Mouse (Mus musculus): ENCODE measurements around the gene Apom. TPM values are rescaled to one million over a fixed set of nuclear protein-coding genes. Genes with fewer than 3 reads are reported as not detected.

Gene Apom
- polyA plus RNA-seq, 1 experiment = 0.18 TPM

DNA sequence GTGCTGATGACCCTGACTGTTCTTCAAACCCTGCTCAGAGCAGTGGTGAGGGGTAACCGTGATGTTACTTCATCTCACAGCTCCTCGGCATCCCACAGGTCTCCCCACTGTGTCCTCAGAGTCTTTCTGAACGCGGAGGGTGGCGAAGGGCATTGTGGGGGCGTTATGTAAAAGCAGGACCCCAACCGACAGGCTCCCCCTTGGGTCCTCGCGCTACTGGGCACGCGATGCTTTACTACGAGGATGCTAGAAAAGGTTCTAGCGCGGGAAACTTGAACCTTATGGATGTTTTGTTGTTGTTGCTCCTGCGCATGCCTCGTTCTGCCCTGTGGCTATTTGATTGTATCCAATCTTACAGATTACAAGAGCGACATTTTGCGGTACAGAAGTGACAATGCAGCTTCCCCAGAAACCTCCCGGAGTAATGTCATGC lies 10.0 kb downstream of the Apom start, which contains the start of gene Csnk2b:
TSS of gene Csnk2b (minus strand) at position 183 of the 433 bp plus-strand sequence.
- WGBS = 1% methylated on average over 19 of the region's 19 CpGs
- Histone ChIP-seq H3K4me3 (ENCODE audit: extremely low read depth, insufficient read depth, insufficient read length) (peak within 1 kb of the TSS; percentile 99), H3K4me1 (ENCODE audit: control insufficient read depth, insufficient read depth, insufficient read length) (peaks cover 9% of the 10 kb centered on the region), H3K27me3 (ENCODE audit: control insufficient read depth, insufficient read depth, low read length) (no peaks in the 10 kb centered on the region), H3K36me3 (ENCODE audit: control insufficient read depth, insufficient read depth, low read length) (peaks cover 19% of the 10 kb centered on the region), H3K27ac (ENCODE audit: insufficient read depth, low read length) (peak within 1 kb of the TSS; percentile 79)
- no peak for DNase-seq (ENCODE audit: low read depth in 1 of 2, low spot score in 2 of 2)
- TF ChIP-seq CTCF (IDR thresholded peaks at IDR 0.05; ENCODE audit: extremely low read depth, insufficient read depth, insufficient read length, insufficient replicate concordance) = no peak
- no peak for TF ChIP-seq POLR2A (IDR thresholded peaks at IDR 0.05; ENCODE audit: low read depth, low read length)

DNA sequence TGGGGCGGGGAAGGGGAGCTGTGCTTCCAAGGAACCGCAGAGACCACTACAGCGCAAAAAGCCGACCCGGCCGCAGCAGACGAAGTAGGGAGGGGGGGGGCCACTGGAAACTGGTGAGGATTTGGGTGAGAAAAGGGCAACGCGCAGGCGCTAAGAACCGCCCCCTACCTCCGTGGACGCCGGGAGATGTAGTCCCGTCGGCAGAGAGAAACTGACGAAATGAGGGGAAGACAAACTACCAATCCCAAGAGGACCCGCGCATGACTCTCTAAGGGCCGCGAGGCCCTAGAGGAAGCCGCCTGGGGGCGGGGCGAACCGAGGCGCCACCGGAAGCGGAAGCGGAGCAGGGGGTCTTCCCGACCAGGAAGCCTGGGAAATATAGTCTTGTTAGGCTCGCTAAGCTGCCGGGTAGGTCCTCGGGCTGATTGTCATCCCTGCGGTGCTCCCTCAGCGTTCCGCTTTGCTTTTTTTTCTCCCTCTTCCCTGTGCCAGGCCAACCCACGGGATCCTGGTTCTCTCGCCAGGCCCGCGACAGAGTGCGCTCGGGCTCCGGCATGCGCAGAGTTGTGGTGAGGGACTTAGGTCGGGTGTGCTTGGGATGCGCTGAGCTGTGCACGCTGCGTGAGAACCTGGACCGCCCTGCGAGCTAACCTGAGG lies 10.6 kb downstream of the Apom start, which contains the start of gene Gpank1:
TSS of gene Gpank1 (plus strand) at position 313 of the 657 bp plus-strand sequence.
- H3K4me3 ChIP-seq (ENCODE audit: extremely low read depth, insufficient read depth, insufficient read length) = peak within 1 kb of the TSS; percentile 99
- peak; percentile 96 to 97 for DNase-seq (ENCODE audit: low read depth in 1 of 2, low spot score in 2 of 2)
- TF ChIP-seq CTCF (IDR thresholded peaks at IDR 0.05; ENCODE audit: extremely low read depth, insufficient read depth, insufficient read length, insufficient replicate concordance) (no peak), POLR2A (IDR thresholded peaks at IDR 0.05; ENCODE audit: low read depth, low read length) (peak; percentile 34; the same call in 1 of the 2 replicates)
- under 1% methylated on average over 49 of the region's 50 CpGs for WGBS
- peaks cover 21% of the 10 kb centered on the region for H3K36me3 ChIP-seq (ENCODE audit: control insufficient read depth, insufficient read depth, low read length)
- H3K27ac ChIP-seq (ENCODE audit: insufficient read depth, low read length) = peak within 1 kb of the TSS; percentile 79
- no peaks in the 10 kb centered on the region for H3K27me3 ChIP-seq (ENCODE audit: control insufficient read depth, insufficient read depth, low read length)
- H3K4me1 ChIP-seq (ENCODE audit: control insufficient read depth, insufficient read depth, insufficient read length) = peaks cover 8% of the 10 kb centered on the region

GRCm38 (mm10) chr17:35120745-35121142 lies 11.1 kb downstream of the Apom start:
- Histone ChIP-seq H3K4me3 (ENCODE audit: extremely low read depth, insufficient read depth, insufficient read length) (peak overlapping the region; percentile 99), H3K36me3 (ENCODE audit: control insufficient read depth, insufficient read depth, low read length) (peaks cover 23% of the 10 kb centered on the region), H3K27ac (ENCODE audit: insufficient read depth, low read length) (peak overlapping the region; percentile 76), H3K27me3 (ENCODE audit: control insufficient read depth, insufficient read depth, low read length) (no peaks in the 10 kb centered on the region), H3K4me1 (ENCODE audit: control insufficient read depth, insufficient read depth, insufficient read length) (peaks cover 8% of the 10 kb centered on the region)
- DNase-seq (ENCODE audit: low read depth in 1 of 2, low spot score in 2 of 2) = no peak
- TF ChIP-seq POLR2A (IDR thresholded peaks at IDR 0.05; ENCODE audit: low read depth, low read length) = no peak
- TF ChIP-seq CTCF (IDR thresholded peaks at IDR 0.05; ENCODE audit: extremely low read depth, insufficient read depth, insufficient read length, insufficient replicate concordance) = no peak
- under 1% methylated on average over 33 of the region's 33 CpGs for WGBS

DNA sequence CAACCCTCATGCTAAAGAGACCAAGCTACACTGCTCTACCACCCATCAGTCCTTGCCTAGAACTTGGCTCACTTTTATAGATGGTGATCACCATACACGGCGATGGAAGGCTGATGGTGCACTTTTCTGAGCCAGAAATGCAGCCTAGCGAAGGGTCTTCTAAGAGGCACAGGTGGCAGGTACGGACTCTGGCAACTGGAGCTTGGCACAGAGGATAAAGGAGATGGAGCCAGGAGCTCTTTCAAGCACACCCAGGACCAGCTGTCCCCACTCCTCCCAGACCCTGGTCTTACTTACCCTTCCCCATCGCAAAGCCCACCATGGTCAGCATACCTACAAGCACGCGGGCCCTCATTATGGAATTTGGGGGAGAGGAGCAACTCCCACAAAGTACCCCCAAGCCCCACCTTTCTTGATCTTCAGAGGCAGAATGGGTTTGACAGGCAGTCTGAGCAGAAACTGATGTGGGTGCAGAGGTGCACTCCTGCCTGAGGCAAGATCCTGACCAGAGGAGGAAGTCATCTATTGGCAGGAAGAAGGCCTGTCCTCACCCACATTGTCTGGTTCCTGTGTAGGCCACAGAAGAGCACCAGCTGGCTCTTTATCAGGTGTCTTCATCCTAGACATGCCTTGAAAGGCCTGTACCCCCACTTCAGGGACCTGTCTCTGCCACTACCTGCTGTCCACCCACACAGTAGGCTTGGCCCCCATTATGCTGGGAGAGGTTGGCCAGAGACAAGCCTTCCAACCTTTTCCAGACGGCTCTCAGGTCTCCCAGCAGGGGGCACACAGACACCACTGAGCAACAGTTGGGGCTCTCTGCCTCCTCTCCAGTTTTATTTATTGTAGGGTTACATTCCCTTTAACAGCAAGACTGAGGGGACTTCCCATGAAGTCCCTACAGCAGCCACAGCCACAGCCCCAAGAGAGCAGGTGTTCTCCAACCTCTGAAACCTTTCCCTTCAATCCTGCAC lies 16.5 kb downstream of the Apom start, which contains the start of gene Ly6g5b:
TSS of gene Ly6g5b (minus strand) at position 383 of the 974 bp plus-strand sequence.
- Histone ChIP-seq H3K27ac (ENCODE audit: insufficient read depth, low read length) (no peak within 1 kb of the TSS), H3K36me3 (ENCODE audit: control insufficient read depth, insufficient read depth, low read length) (peaks cover 18% of the 10 kb centered on the region), H3K4me1 (ENCODE audit: control insufficient read depth, insufficient read depth, insufficient read length) (peaks cover 2% of the 10 kb centered on the region; the same call in 1 of the 2 replicates), H3K27me3 (ENCODE audit: control insufficient read depth, insufficient read depth, low read length) (no peaks in the 10 kb centered on the region), H3K4me3 (ENCODE audit: extremely low read depth, insufficient read depth, insufficient read length) (no peak within 1 kb of the TSS)
- DNase-seq (ENCODE audit: low read depth in 1 of 2, low spot score in 2 of 2) = peak in 1 of 2 experiments; percentile 46
- WGBS = 76% methylated on average over 8 of the region's 8 CpGs
- TF ChIP-seq CTCF (IDR thresholded peaks at IDR 0.05; ENCODE audit: extremely low read depth, insufficient read depth, insufficient read length, insufficient replicate concordance) = peak; percentile 43; the same call in 1 of the 2 replicates
- no peak for TF ChIP-seq POLR2A (IDR thresholded peaks at IDR 0.05; ENCODE audit: low read depth, low read length)

DNA sequence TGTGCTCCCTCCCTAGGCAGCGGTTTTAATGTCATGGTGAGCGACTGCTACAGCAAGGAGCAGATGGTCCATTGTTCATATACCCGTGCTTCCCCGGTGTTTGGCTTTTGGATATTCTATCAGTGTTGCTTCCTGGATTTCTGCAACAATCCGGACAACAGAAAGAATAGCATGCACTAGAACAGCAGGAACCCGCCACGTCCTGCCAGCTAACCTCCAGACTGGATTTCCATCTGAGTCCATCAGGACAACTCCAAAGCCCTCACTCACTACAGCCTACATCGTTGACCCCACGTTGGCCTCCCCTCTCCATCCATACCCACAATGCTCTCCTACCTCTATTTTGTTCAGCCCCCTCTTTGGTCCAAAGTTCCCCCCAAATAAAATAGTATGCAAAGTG lies 20.1 kb downstream of the Apom start:
- TF ChIP-seq POLR2A (IDR thresholded peaks at IDR 0.05; ENCODE audit: low read depth, low read length) = no peak
- TF ChIP-seq CTCF (IDR thresholded peaks at IDR 0.05; ENCODE audit: extremely low read depth, insufficient read depth, insufficient read length, insufficient replicate concordance) = no peak
- Histone ChIP-seq H3K4me1 (ENCODE audit: control insufficient read depth, insufficient read depth, insufficient read length) (no peaks in the 10 kb centered on the region; the same call in 1 of the 2 replicates), H3K27me3 (ENCODE audit: control insufficient read depth, insufficient read depth, low read length) (no peaks in the 10 kb centered on the region), H3K4me3 (ENCODE audit: extremely low read depth, insufficient read depth, insufficient read length) (no peak overlapping the region), H3K36me3 (ENCODE audit: control insufficient read depth, insufficient read depth, low read length) (peaks cover 6% of the 10 kb centered on the region), H3K27ac (ENCODE audit: insufficient read depth, low read length) (no peak overlapping the region)
- DNase-seq (ENCODE audit: low read depth in 1 of 2, low spot score in 2 of 2) = no peak
- 85% methylated on average over 9 of the region's 9 CpGs for WGBS

DNA sequence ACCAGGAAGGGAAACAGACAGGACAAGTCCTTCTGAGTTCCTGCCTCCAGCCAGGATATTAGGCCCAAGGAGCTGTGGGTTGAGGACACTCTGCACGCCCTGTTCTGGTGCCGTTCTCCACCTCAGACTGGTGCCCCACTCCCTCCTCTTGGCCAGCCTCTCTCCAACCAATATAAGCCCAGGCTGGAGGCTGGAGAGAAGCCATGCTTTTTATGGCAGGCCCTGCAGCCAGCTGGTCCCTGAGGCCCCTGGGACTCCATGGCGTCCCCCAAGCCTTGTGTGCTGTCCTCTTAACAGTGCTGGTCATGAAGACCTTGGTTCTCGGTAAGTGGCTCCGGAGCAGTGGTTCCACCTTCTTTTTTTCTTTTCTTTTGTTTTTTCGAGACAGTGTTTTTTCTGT lies 23.8 kb downstream of the Apom start, which contains the start of gene Ly6g5c:
TSS of gene Ly6g5c (plus strand) at position 183 of the 400 bp plus-strand sequence.
- no peak for TF ChIP-seq POLR2A (IDR thresholded peaks at IDR 0.05; ENCODE audit: low read depth, low read length)
- TF ChIP-seq CTCF (IDR thresholded peaks at IDR 0.05; ENCODE audit: extremely low read depth, insufficient read depth, insufficient read length, insufficient replicate concordance) = no peak
- 88% methylated on average over 6 of the region's 6 CpGs for WGBS
- H3K27ac ChIP-seq (ENCODE audit: insufficient read depth, low read length) = no peak within 1 kb of the TSS
- no peaks in the 10 kb centered on the region for H3K27me3 ChIP-seq (ENCODE audit: control insufficient read depth, insufficient read depth, low read length)
- no peaks in the 10 kb centered on the region; the same call in 1 of the 2 replicates for H3K36me3 ChIP-seq (ENCODE audit: control insufficient read depth, insufficient read depth, low read length)
- DNase-seq (ENCODE audit: low read depth in 1 of 2, low spot score in 2 of 2) = no peak
- H3K4me1 ChIP-seq (ENCODE audit: control insufficient read depth, insufficient read depth, insufficient read length) = no peaks in the 10 kb centered on the region
- no peak within 1 kb of the TSS for H3K4me3 ChIP-seq (ENCODE audit: extremely low read depth, insufficient read depth, insufficient read length)

Data from spleen, adult 2 months (tissue).